Mouse (Mus musculus) cerebellum, adult 8-10 months (tissue): ENCODE results near the gene Sytl1.

Experiments used
- DNase-seq: peaks from one replicate; pipeline ENCODE4 v3.0.0; 2022

Sytl1 gene

GRCm38 (mm10) chr4:133210023-133210787 is 52.7 kb downstream of the Sytl1 start:
- peak; percentile 35 for DNase-seq

DNA sequence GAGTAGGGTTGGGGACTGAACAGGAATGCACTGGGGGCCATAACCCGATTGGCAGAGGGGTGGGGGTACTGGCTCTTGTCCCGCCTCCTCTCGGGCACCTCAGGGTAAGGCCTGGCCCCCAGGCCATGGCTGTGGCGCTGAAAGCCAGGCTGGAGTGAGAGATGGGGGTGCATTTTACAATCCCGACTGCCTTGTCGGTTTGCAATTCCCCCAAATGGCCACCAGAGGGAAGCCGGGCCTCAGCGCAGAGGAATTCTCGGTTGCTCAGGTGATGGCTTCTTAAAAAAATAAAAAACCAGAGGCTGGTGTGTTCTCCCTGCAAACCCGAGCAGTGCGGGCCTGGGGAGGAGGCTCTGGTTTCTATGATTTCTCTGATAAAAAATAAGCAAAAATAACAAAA is 53.5 kb downstream of the Sytl1 start:
- DNase-seq, result peak; percentile 68

- DNase-seq, result no peak
Observed at GRCm38 (mm10) chr4:133204379-133204778, 58.5 kb downstream of the Sytl1 start.

- DNase-seq, result no peak
Observed at GRCm38 (mm10) chr4:133203591-133203990, 59.3 kb downstream of the Sytl1 start.
